Mouse (Mus musculus) heart, postnatal 10 days (tissue): Measurements from ENCODE around the gene Glcci1. TPM values are rescaled to one million over a fixed set of nuclear protein-coding genes. Genes with fewer than 3 reads are reported as not detected.
A peak's percentile ranks its signal among the peaks of the same experiment; 100 is the strongest.

Experiments used
- DNase-seq, 2 experiments: peaks; one replicate each; pipeline ENCODE4 v3.0.0; 2021
- intact Hi-C: fragments of 180-260 bp; cut with DNase I; formaldehyde crosslinking; loops from one replicate; pipeline ENCODE4 v1.15.1; 2025
- total RNA-seq, 2 experiments: library from RNA; stranded (reverse); gene quantifications; 2 replicates each; pipeline ENCODE4 v1.2.3; 2021

Glcci1 gene
- 10 to 100 TPM; 12.5 to 17.6 TPM for total RNA-seq

- intact Hi-C loops = loop anchor here (5.0 kb wide), 1 partner anchor 232 kb away; no protein-coding TSS in a partner anchor
- DNase-seq = peak; percentile 66 to 74
Measured at GRCm38 (mm10) chr6:8509551-8509950, at the start of gene Glcci1. Glcci1 (plus strand) TSS chr6:8509600.

GRCm38 (mm10) chr6:8462447-8462846, 47.0 kb upstream of the Glcci1 start:
- no peak for DNase-seq
- intact Hi-C loops = no loop called here

GRCm38 (mm10) chr6:8465388-8465787, 44.0 kb upstream of the Glcci1 start:
- intact Hi-C loops = no loop called here

GRCm38 (mm10) chr6:8465985-8466384, 43.4 kb upstream of the Glcci1 start:
- no peak for DNase-seq

More at GRCm38 (mm10) chr6:8465388-8465787, 44.0 kb upstream of the Glcci1 start:
- DNase-seq = no peak

GRCm38 (mm10) chr6:8467667-8468337, 41.6 kb upstream of the Glcci1 start:
- no peak for DNase-seq
- intact Hi-C loops = no loop called here

More at GRCm38 (mm10) chr6:8465985-8466384, 43.4 kb upstream of the Glcci1 start:
- intact Hi-C loops = no loop called here

GRCm38 (mm10) chr6:8469918-8470317, 39.5 kb upstream of the Glcci1 start:
- intact Hi-C loops = no loop called here
- DNase-seq = no peak

- intact Hi-C loops = no loop called here
- DNase-seq = no peak
Measured at GRCm38 (mm10) chr6:8472125-8472524, 37.3 kb upstream of the Glcci1 start.

- intact Hi-C loops = no loop called here
Measured at GRCm38 (mm10) chr6:8472915-8473314, 36.5 kb upstream of the Glcci1 start.

GRCm38 (mm10) chr6:8473498-8473897, 35.9 kb upstream of the Glcci1 start:
- peak; percentile 43 to 51 for DNase-seq
- intact Hi-C loops = no loop called here

More at GRCm38 (mm10) chr6:8472915-8473314, 36.5 kb upstream of the Glcci1 start:
- peak; percentile 41 to 46 for DNase-seq

- intact Hi-C loops = no loop called here
- DNase-seq = no peak
Measured at GRCm38 (mm10) chr6:8474316-8474715, 35.1 kb upstream of the Glcci1 start.

GRCm38 (mm10) chr6:8474820-8475219, 34.6 kb upstream of the Glcci1 start:
- intact Hi-C loops = no loop called here
- peak; percentile 23 to 35 for DNase-seq

GRCm38 (mm10) chr6:8479176-8479575, 30.2 kb upstream of the Glcci1 start:
- intact Hi-C loops = no loop called here
- DNase-seq = no peak

- intact Hi-C loops = no loop called here
- DNase-seq = no peak
Measured at GRCm38 (mm10) chr6:8484437-8485275, 24.7 kb upstream of the Glcci1 start.

GRCm38 (mm10) chr6:8485414-8486175, 23.8 kb upstream of the Glcci1 start:
- peak; percentile 17 to 20 for DNase-seq
- intact Hi-C loops = no loop called here

GRCm38 (mm10) chr6:8486391-8487043, 22.9 kb upstream of the Glcci1 start:
- intact Hi-C loops = no loop called here
- DNase-seq = no peak

GRCm38 (mm10) chr6:8487044-8487853, 22.2 kb upstream of the Glcci1 start:
- intact Hi-C loops = no loop called here
- no peak for DNase-seq

- no peak for DNase-seq
- intact Hi-C loops = no loop called here
Measured at GRCm38 (mm10) chr6:8488249-8488648, 21.2 kb upstream of the Glcci1 start.

GRCm38 (mm10) chr6:8489266-8489665, 20.1 kb upstream of the Glcci1 start:
- no peak for DNase-seq
- intact Hi-C loops = no loop called here

- DNase-seq = no peak
- intact Hi-C loops = no loop called here
Measured at GRCm38 (mm10) chr6:8489938-8490585, 19.3 kb upstream of the Glcci1 start.
